Mouse (Mus musculus): ENCODE measurements around the gene Card6. TPM values are rescaled to one million over a fixed set of nuclear protein-coding genes. Genes with fewer than 3 reads are reported as not detected.

The Card6 gene
- total and polyA plus RNA-seq, 2 experiments from 2014 or later = 0.29 to 0.41 TPM

- ATAC-seq = no peak
- DNase-seq = no peak
- Histone ChIP-seq H3K4me1 (ENCODE audit: insufficient read depth) (peaks cover 12% of the 10 kb centered on the region), H3K36me3 (ENCODE audit: insufficient read depth) (no peaks in the 10 kb centered on the region), H3K27ac (ENCODE audit: low read depth, low read length) (no peak overlapping the region), H3K4me3 (ENCODE audit: low read depth, low read length) (peak overlapping the region; percentile 93; the same call in 1 of the 2 replicates), H3K9ac (no peak overlapping the region), H3K27me3 (ENCODE audit: insufficient read depth, low read length) (no peaks in the 10 kb centered on the region), H3K4me2 (ENCODE audit: low read depth) (peak overlapping the region; percentile 58), H3K9me3 (ENCODE audit: low read length) (no peaks in the 10 kb centered on the region)
- WGBS = 38% methylated on average over 9 of the region's 9 CpGs
- TF ChIP-seq CTCF (IDR thresholded peaks at IDR 0.05; ENCODE audit: low read depth) = no peak
Measured at GRCm38 (mm10) chr15:5145196-5145945, 37.0 kb upstream of the Card6 start.

- peak; percentile 91 for ATAC-seq
- peaks cover 9% of the 10 kb centered on the region for H3K4me1 ChIP-seq (ENCODE audit: insufficient read depth)
- no peaks in the 10 kb centered on the region for H3K36me3 ChIP-seq (ENCODE audit: insufficient read depth)
- H3K27me3 ChIP-seq (ENCODE audit: insufficient read depth, low read length) = no peaks in the 10 kb centered on the region
- 3% methylated on average over 59 of the region's 61 CpGs for WGBS
- peak overlapping the region; percentile 91 for H3K9ac ChIP-seq
- DNase-seq = peak; percentile 82
- no peaks in the 10 kb centered on the region for H3K9me3 ChIP-seq (ENCODE audit: low read length)
- peak overlapping the region; percentile 58 for H3K4me2 ChIP-seq (ENCODE audit: low read depth)
- peak overlapping the region; percentile 93 for H3K4me3 ChIP-seq (ENCODE audit: low read depth, low read length)
- peak overlapping the region; percentile 90 for H3K27ac ChIP-seq (ENCODE audit: low read depth, low read length)
- peak; percentile 58 for TF ChIP-seq CTCF (IDR thresholded peaks at IDR 0.05; ENCODE audit: low read depth)
Measured at GRCm38 (mm10) chr15:5144021-5144778, 35.9 kb upstream of the Card6 start.

- peaks cover 9% of the 10 kb centered on the region for H3K4me1 ChIP-seq (ENCODE audit: insufficient read depth)
- H3K27me3 ChIP-seq (ENCODE audit: insufficient read depth, low read length) = no peaks in the 10 kb centered on the region
- H3K9ac ChIP-seq = peak within 1 kb of the TSS; percentile 91
- peak within 1 kb of the TSS; percentile 58 for H3K4me2 ChIP-seq (ENCODE audit: low read depth)
- TF ChIP-seq CTCF (IDR thresholded peaks at IDR 0.05; ENCODE audit: low read depth) = peak; percentile 21; the same call in 1 of the 2 replicates
- H3K9me3 ChIP-seq (ENCODE audit: low read length) = no peaks in the 10 kb centered on the region
- H3K4me3 ChIP-seq (ENCODE audit: low read depth, low read length) = peak within 1 kb of the TSS; percentile 93
- H3K36me3 ChIP-seq (ENCODE audit: insufficient read depth) = no peaks in the 10 kb centered on the region
- peak within 1 kb of the TSS; percentile 90 for H3K27ac ChIP-seq (ENCODE audit: low read depth, low read length)
- DNase-seq = peak; percentile 86
- ATAC-seq = peak; percentile 94
- 1% methylated on average over 69 of the region's 80 CpGs for WGBS
Measured at GRCm38 (mm10) chr15:5143361-5144020, 35.2 kb upstream of the Card6 start, which contains the start of gene Prkaa1. TSS of gene Prkaa1 (plus strand) at chr15:5143861.

GRCm38 (mm10) chr15:5142714-5143113, 34.4 kb upstream of the Card6 start:
- peak overlapping the region; percentile 93 for H3K4me3 ChIP-seq (ENCODE audit: low read depth, low read length)
- 65% methylated on average over 5 of the region's 5 CpGs for WGBS
- no peaks in the 10 kb centered on the region for H3K36me3 ChIP-seq (ENCODE audit: insufficient read depth)
- H3K4me2 ChIP-seq (ENCODE audit: low read depth) = peak overlapping the region; percentile 58
- H3K9me3 ChIP-seq (ENCODE audit: low read length) = no peaks in the 10 kb centered on the region
- H3K9ac ChIP-seq = no peak overlapping the region
- no peak for ATAC-seq
- no peak overlapping the region for H3K27ac ChIP-seq (ENCODE audit: low read depth, low read length)
- no peaks in the 10 kb centered on the region for H3K27me3 ChIP-seq (ENCODE audit: insufficient read depth, low read length)
- no peak for TF ChIP-seq CTCF (IDR thresholded peaks at IDR 0.05; ENCODE audit: low read depth)
- DNase-seq = no peak
- H3K4me1 ChIP-seq (ENCODE audit: insufficient read depth) = peaks cover 9% of the 10 kb centered on the region

- Histone ChIP-seq H3K27me3 (ENCODE audit: insufficient read depth, low read length) (no peaks in the 10 kb centered on the region), H3K36me3 (ENCODE audit: insufficient read depth) (no peaks in the 10 kb centered on the region), H3K9me3 (ENCODE audit: low read length) (no peaks in the 10 kb centered on the region), H3K4me3 (ENCODE audit: low read depth, low read length) (no peak overlapping the region), H3K4me1 (ENCODE audit: insufficient read depth) (peaks cover 9% of the 10 kb centered on the region), H3K27ac (ENCODE audit: low read depth, low read length) (no peak overlapping the region), H3K4me2 (ENCODE audit: low read depth) (no peak overlapping the region), H3K9ac (no peak overlapping the region)
- no peak for ATAC-seq
- no peak for DNase-seq
- TF ChIP-seq CTCF (IDR thresholded peaks at IDR 0.05; ENCODE audit: low read depth) = no peak
- WGBS = 65% methylated on average over 5 of the region's 5 CpGs
Measured at GRCm38 (mm10) chr15:5142047-5142446, 33.7 kb upstream of the Card6 start.

GRCm38 (mm10) chr15:5140357-5140756, 32.0 kb upstream of the Card6 start:
- no peak overlapping the region for H3K4me2 ChIP-seq (ENCODE audit: low read depth)
- no peak for ATAC-seq

More at GRCm38 (mm10) chr15:5140357-5140756, 32.0 kb upstream of the Card6 start:
- DNase-seq = no peak
- Histone ChIP-seq H3K9me3 (ENCODE audit: low read length) (no peaks in the 10 kb centered on the region), H3K27ac (ENCODE audit: low read depth, low read length) (no peak overlapping the region), H3K4me3 (ENCODE audit: low read depth, low read length) (no peak overlapping the region), H3K27me3 (ENCODE audit: insufficient read depth, low read length) (no peaks in the 10 kb centered on the region), H3K9ac (no peak overlapping the region), H3K4me1 (ENCODE audit: insufficient read depth) (peaks cover 5% of the 10 kb centered on the region), H3K36me3 (ENCODE audit: insufficient read depth) (no peaks in the 10 kb centered on the region)
- TF ChIP-seq CTCF (IDR thresholded peaks at IDR 0.05; ENCODE audit: low read depth) = no peak
